Mouse (Mus musculus): ENCODE results near the gene Il1rapl2. TPM values are rescaled to one million over a fixed set of nuclear protein-coding genes. Genes with fewer than 3 reads are reported as not detected.

Gene Il1rapl2
- not detected for total RNA-seq (2021)
- long read RNA-seq, experiment 1 = 0 reads
- long read RNA-seq, experiment 2 = 0 reads

GRCm38 (mm10) chrX:137570321-137571195 is at the start of gene Il1rapl2:
TSS of gene Il1rapl2 (plus strand) at chrX:137570608.
- no peak for DNase-seq
- intact Hi-C loops (cut with DNase I; ENCODE audit: low total_unique reads) = no loop called here

GRCm38 (mm10) chrX:137548348-137548747 is 22.1 kb upstream of the Il1rapl2 start:
- intact Hi-C loops (cut with DNase I; ENCODE audit: low total_unique reads) = no loop called here
- DNase-seq = no peak

- DNase-seq = no peak
- intact Hi-C loops (cut with DNase I; ENCODE audit: low total_unique reads) = no loop called here
These were observed 778 bp upstream of the Il1rapl2 start for GRCm38 (mm10) chrX:137569472-137570188.

GRCm38 (mm10) chrX:137582656-137583055 is 12.2 kb downstream of the Il1rapl2 start:
- intact Hi-C loops (cut with DNase I; ENCODE audit: low total_unique reads) = no loop called here
- DNase-seq = no peak

GRCm38 (mm10) chrX:137620697-137621096 is 50.3 kb downstream of the Il1rapl2 start:
- intact Hi-C loops (cut with DNase I; ENCODE audit: low total_unique reads) = no loop called here

GRCm38 (mm10) chrX:137667011-137667410 is 96.6 kb downstream of the Il1rapl2 start:
- DNase-seq = no peak
- intact Hi-C loops (cut with DNase I; ENCODE audit: low total_unique reads) = no loop called here

More at GRCm38 (mm10) chrX:137620697-137621096, 50.3 kb downstream of the Il1rapl2 start:
- no peak for DNase-seq

- no peak for DNase-seq
- intact Hi-C loops (cut with DNase I; ENCODE audit: low total_unique reads) = no loop called here
These were observed 117.6 kb downstream of the Il1rapl2 start for GRCm38 (mm10) chrX:137687974-137688373.

- DNase-seq = no peak
- intact Hi-C loops (cut with DNase I; ENCODE audit: low total_unique reads) = no loop called here
These were observed 129.6 kb downstream of the Il1rapl2 start for GRCm38 (mm10) chrX:137700006-137700405.

GRCm38 (mm10) chrX:137755537-137755936 is 185.1 kb downstream of the Il1rapl2 start:
- intact Hi-C loops (cut with DNase I; ENCODE audit: low total_unique reads) = no loop called here

GRCm38 (mm10) chrX:137805484-137806200 is 235.2 kb downstream of the Il1rapl2 start:
- no peak for DNase-seq
- intact Hi-C loops (cut with DNase I; ENCODE audit: low total_unique reads) = no loop called here

More at GRCm38 (mm10) chrX:137755537-137755936, 185.1 kb downstream of the Il1rapl2 start:
- DNase-seq = no peak

- intact Hi-C loops (cut with DNase I; ENCODE audit: low total_unique reads) = no loop called here
- DNase-seq = no peak
These were observed 236.1 kb downstream of the Il1rapl2 start for GRCm38 (mm10) chrX:137806231-137807114.

GRCm38 (mm10) chrX:137809526-137809925 is 239.1 kb downstream of the Il1rapl2 start:
- intact Hi-C loops (cut with DNase I; ENCODE audit: low total_unique reads) = no loop called here
- no peak for DNase-seq

- DNase-seq = no peak
- intact Hi-C loops (cut with DNase I; ENCODE audit: low total_unique reads) = no loop called here
These were observed 241.7 kb downstream of the Il1rapl2 start for GRCm38 (mm10) chrX:137812151-137812550.

GRCm38 (mm10) chrX:137848936-137849335 is 278.5 kb downstream of the Il1rapl2 start:
- intact Hi-C loops (cut with DNase I; ENCODE audit: low total_unique reads) = no loop called here
- DNase-seq = no peak

- DNase-seq = no peak
- intact Hi-C loops (cut with DNase I; ENCODE audit: low total_unique reads) = no loop called here
These were observed 353.1 kb downstream of the Il1rapl2 start for GRCm38 (mm10) chrX:137923490-137923889.

- intact Hi-C loops (cut with DNase I; ENCODE audit: low total_unique reads) = no loop called here
- DNase-seq = no peak
These were observed 356.4 kb downstream of the Il1rapl2 start for GRCm38 (mm10) chrX:137926835-137927234.

- intact Hi-C loops (cut with DNase I; ENCODE audit: low total_unique reads) = no loop called here
- no peak for DNase-seq
These were observed 377.3 kb downstream of the Il1rapl2 start for GRCm38 (mm10) chrX:137947741-137948140.

GRCm38 (mm10) chrX:137971306-137971705 is 400.9 kb downstream of the Il1rapl2 start:
- DNase-seq = no peak
- intact Hi-C loops (cut with DNase I; ENCODE audit: low total_unique reads) = no loop called here

- intact Hi-C loops (cut with DNase I; ENCODE audit: low total_unique reads) = no loop called here
- DNase-seq = no peak
These were observed 472.7 kb downstream of the Il1rapl2 start for GRCm38 (mm10) chrX:138043113-138043512.
